Mouse (Mus musculus) heart, adult 11 months (tissue): ENCODE results near the gene Bnip2.
A peak's percentile ranks its signal among the peaks of the same experiment; 100 is the strongest.
"Not testable (repeated sequence)": the region's sequence is repeated elsewhere in the genome, so short reads cannot be mapped to it uniquely, and the experiment has no call there.

Experiments
- DNase-seq: peaks from one replicate; pipeline ENCODE4 v3.0.0; 2022

Bnip2 gene

GRCm38 (mm10) chr9:70011537-70012407 is 22.5 kb downstream of the Bnip2 start:
- peak; percentile 88 for DNase-seq

DNA sequence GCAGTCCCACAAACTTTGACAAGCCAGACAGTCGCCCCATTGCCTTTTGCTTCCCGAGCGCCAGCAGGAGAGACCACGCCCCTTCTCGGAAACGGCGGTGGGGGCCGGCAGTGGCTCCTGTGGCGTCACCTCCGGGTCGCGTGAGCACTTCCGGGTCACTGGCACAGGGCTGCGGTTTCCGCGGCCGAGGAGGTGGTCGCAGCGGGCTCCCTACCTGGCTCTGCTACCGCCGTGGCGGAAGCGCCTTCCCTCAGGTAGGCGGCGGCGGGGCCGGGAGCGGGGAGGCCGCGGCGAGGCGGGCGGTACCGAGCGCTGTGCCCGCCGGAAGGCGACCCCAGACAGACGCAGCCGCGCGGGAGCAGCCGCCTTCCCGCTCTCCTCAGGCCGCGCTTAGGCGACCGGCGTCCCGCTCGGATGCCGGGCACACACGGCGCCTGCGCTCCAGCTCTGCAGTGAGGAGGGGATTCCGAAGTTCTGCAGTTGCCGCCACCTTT is 23.2 kb downstream of the Bnip2 start, which contains the start of gene Gtf2a2:
Gene Gtf2a2, plus strand, starts transcription at position 143 of the 494 bp plus-strand sequence.
- DNase-seq: peak; percentile 99

- no peak for DNase-seq
These were observed 26.4 kb downstream of the Bnip2 start for GRCm38 (mm10) chr9:70015632-70016031.

DNA sequence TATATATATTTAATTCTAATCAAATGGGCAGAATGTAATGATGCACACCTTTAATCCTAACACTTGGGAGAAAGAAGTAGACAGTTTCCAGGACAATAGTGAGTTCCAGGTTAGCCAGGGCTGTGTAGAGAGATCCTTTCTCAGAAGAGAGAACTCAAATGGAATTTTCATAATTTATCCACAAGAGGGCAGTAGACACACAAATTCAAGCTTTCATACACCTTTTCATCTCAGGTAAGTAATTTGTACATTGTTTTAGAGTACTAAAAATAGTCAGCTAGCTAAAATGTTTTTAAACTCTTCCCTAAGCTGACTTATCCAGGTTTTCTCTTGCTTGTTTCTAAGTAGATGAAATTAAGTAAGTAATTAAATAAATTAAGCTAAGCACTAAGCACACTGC is 29.6 kb downstream of the Bnip2 start:
- no peak for DNase-seq

DNA sequence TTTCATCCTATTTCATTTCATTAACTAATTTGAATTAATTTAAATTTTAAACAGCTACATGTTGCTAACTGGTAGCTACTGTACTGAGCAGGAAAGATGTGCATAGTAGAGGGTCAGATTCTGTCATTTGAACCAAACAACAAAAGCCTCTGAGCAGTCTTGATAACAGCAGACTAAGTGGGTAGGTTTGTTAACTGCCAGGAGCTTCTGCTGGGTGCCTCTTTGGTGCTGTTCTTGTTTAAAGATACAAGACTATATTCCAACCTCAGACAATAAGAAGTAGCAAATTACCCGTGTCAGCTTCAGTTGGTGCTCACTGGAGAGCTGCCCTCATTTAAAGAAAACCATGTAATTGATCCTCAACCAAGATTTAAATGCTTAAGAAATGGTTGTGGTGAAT is 32.3 kb downstream of the Bnip2 start:
- peak; percentile 58 for DNase-seq

DNA sequence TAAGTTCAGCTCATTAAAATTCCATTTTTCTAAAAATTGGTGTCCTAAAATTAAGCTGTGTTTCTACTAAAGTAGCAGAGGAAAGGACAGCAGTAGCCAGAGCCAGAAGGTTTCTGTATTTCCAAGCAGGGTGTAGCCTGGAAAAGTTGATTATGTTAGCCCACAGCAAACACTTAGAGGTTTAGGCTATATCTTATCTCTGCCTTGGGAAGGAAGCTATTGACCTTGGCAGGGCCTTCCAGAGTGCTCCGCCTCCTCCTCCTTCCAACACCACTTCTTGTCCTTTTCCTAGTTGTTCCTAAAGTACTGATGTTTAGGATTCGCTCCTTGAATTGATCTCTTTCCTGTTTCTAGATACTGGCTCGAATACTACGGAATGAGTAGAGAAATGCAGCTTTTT is 32.8 kb downstream of the Bnip2 start:
- DNase-seq: peak; percentile 94

GRCm38 (mm10) chr9:70023615-70024014 is 34.3 kb downstream of the Bnip2 start:
- not testable (repeated sequence) for DNase-seq

- peak; percentile 51 for DNase-seq
These were observed 35.4 kb downstream of the Bnip2 start for GRCm38 (mm10) chr9:70024648-70025047.

- DNase-seq: peak; percentile 44
These were observed 36.2 kb downstream of the Bnip2 start for GRCm38 (mm10) chr9:70025365-70026012.

- peak; percentile 11 for DNase-seq
These were observed 42.9 kb downstream of the Bnip2 start for GRCm38 (mm10) chr9:70032167-70032566.

- DNase-seq: peak; percentile 53
These were observed 43.8 kb downstream of the Bnip2 start for GRCm38 (mm10) chr9:70033056-70033455.

DNA sequence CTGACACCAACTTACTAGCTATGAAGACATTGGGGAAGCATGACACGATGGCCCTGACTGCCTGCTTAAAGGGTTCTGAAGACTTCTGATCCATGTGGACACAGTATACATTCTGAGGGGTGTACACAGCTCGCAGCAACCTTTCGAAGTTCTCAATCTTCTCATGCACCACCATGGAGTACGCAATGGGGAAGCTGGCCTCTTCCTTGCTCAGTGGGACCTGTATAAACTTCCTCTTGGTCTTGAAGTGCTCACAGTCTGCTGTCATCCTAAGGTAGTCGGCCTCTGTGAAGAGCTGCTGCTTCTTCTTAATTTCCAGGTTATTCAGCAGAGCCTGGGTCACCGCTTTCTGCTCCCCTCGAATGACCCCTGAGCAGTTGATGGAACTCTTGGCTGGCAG is 45.4 kb downstream of the Bnip2 start:
- peak; percentile 79 for DNase-seq

- DNase-seq: peak; percentile 68
These were observed 47.4 kb downstream of the Bnip2 start for GRCm38 (mm10) chr9:70036646-70037045.

DNA sequence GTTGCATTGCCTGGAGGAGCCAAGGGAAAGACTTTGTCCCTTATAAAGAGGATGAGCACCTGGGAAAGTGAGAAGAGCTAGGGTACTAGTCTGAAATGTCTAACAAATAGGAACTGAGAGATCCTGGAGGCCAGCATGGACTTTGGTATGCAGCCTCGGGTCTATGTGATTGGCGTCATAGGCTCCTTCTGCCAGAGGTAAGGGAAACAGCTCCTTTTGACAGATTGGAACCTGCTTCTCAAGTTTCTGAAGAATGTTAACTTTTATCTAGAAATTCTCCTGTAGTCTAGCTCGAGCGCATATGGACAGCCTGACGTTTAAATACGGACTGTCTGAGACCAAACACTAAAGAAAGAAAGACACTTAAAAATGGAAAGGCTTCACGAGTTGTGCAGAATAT is 48.7 kb downstream of the Bnip2 start, which contains the start of gene Gcnt3:
Gene Gcnt3, minus strand, starts transcription at position 101 of the 400 bp plus-strand sequence.
- no peak for DNase-seq

- no peak for DNase-seq
These were observed 50.5 kb downstream of the Bnip2 start for GRCm38 (mm10) chr9:70039597-70040385.

- no peak for DNase-seq
These were observed 51.3 kb downstream of the Bnip2 start for GRCm38 (mm10) chr9:70040570-70040969.

- DNase-seq: peak; percentile 53
These were observed 52.9 kb downstream of the Bnip2 start for GRCm38 (mm10) chr9:70042137-70042536.

- peak; percentile 78 for DNase-seq
These were observed 53.7 kb downstream of the Bnip2 start for GRCm38 (mm10) chr9:70042935-70043334.

DNA sequence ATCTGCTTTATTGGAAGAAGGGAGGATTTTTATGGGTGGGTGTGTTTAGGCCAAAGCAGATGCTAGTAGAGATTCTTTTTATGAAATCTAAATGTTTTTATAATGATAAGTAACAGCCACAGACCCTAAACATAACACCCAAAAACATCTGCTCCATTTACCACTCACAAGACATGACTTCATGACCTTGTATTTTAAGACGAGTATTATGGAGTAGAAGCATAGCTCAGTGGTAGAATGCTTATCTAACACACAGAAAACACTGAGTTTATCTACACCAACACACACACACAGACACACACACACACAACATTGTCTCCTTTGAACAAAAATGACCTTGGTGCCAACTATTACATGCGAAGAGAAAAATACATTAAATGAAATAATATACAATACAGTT is 55.6 kb downstream of the Bnip2 start:
- no peak for DNase-seq

DNA sequence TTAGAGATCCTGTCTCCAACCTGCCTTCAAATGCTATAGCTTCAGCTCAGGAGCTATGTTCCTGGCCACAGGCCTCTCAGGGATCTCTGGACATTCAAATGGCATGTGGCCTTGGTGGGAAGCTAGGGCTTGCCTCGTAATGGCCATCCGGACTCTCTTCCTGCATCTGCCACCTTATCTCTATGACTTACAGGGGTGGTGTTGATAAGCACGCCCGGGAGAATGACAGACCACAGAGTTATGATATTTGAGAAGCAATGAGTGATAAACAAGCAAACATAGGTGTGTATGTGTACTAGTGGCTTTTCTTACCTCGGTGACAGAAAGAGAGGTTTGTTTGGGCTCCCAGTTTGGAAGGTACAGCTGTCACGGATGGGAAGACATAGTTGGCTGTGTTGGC is 57.0 kb downstream of the Bnip2 start:
- DNase-seq: no peak

GRCm38 (mm10) chr9:70047839-70048238 is 58.6 kb downstream of the Bnip2 start:
- no peak for DNase-seq

DNA sequence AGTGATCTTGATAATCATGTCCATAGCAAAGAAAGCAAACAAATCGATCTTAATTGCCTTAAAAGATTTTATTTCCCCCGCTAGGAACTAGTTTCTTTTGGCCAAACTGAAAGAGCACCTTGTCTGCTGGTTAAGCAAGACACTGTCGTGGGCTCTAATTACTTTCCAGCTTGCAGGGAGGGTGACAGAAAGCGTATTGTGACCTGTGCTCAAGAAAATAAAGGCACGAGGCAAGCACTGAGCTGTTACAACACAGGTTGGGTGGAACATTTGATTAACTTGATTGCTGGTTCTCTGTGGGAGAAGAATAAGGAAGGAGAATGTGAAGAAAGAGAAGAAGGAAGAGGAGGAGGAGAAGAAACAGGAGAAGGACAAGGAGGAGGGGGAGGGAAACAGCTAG is 59.0 kb downstream of the Bnip2 start:
- no peak for DNase-seq
